ENCODE assay signal across 16 mouse cellular contexts in the genomic region with DNA sequence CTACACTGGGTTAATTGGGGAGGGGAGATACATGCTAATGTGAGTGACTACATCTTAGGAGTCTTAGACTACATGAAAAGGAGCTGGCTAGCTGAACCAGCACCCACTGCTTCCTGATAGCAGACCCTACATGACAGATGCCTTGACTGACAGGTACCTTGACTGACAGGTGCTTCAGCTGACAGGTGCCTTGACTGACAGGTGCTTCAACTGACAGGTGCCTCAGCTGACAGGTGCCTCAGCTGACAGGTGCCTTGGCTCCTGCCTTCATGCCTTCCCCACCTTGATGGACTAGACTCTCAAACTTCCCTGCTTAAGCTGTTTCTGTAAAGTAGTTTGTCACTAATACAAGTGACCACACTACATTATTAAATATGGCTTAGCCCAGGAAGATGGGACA.
"Had no signal": no experiment of that assay in that cellular context is flagged by ENCODE, and none has a peak within 500 bp of the region (broad histone marks: within the 10 kb centered on the region; RNA-seq: fewer than 3 reads in every experiment).

No protein-coding gene starts in this region.

- H3K4me2 ChIP-seq: neural tube, embryonic 12.5 days; neural tube, embryonic 13.5 days; neural tube, embryonic 15.5 days; stomach, embryonic 15.5 days had no signal

- H3K4me3 ChIP-seq: neural tube, embryonic 12.5 days; neural tube, embryonic 13.5 days; neural tube, embryonic 15.5 days; stomach, embryonic 15.5 days had no signal

- DNase-seq: retina, postnatal 1 day; right cerebral cortex, adult 18-20 months; right cerebral cortex, postnatal 14 days; right cerebral cortex, postnatal 25 days; right cerebral cortex, postnatal 4 days; spleen, adult 18-20 months; thymus, adult 18-20 months; thymus, adult 2 months; thymus, postnatal 14 days; thymus, postnatal 25 days; thymus, postnatal 36 days; thymus, postnatal 4 days had no signal

- H3K27me3 ChIP-seq: neural tube, embryonic 12.5 days; neural tube, embryonic 13.5 days; neural tube, embryonic 15.5 days; stomach, embryonic 15.5 days had no signal

- H3K36me3 ChIP-seq: neural tube, embryonic 12.5 days; neural tube, embryonic 13.5 days; neural tube, embryonic 15.5 days; stomach, embryonic 15.5 days had no signal
